Comparison of ENCODE assay signal across 8 mouse cellular contexts in the genomic region with DNA sequence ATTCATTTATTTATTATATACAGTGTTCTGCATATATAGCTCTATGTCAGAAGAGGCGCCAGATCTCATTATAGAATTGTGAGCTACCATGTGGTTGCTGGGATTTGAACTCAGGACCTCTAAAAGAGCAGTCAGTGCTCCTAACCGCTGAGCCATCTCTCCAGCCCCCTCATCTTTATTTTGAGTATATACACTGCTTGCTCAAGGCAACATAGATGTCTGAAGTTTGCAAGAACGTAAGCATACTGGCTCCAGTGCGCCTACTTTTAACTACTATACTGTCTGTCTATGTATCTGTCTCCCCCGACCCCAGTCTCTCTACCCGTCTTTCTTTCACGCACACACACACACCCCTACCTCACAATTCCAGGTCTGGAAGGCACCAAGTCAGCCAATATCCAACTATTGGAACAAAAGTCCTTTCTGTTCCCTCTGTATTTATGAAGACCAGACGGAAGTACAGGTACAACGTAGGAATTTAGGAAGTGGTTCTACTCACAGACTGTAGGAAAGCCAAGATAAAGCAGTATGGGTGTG. TPM values are rescaled to one million over a fixed set of nuclear protein-coding genes. Genes with fewer than 3 reads are reported as not detected.
A peak's percentile ranks its signal among the peaks of the same experiment; 100 is the strongest.
DNase-seq lines count a peak whose midpoint lies in the region; ATAC-seq and TF ChIP-seq lines count a peak whose summit lies in the region.

No protein-coding gene starts in this region.

- no peaks in the 10 kb centered on the region for H3K9me3 ChIP-seq in heart, embryonic 16.5 days (replicated peaks; ENCODE audit: control insufficient read depth, low read length)
- no peaks in the 10 kb centered on the region for H3K9me3 ChIP-seq in liver, embryonic 15.5 days (replicated peaks)

- no peak overlapping the region for H3K9ac ChIP-seq in heart, embryonic 16.5 days (ENCODE audit: low read length)
- H3K9ac ChIP-seq in liver, embryonic 15.5 days = no peak overlapping the region; the same call in 1 of the 2 replicates

- DNase-seq in gastrocnemius, adult 2 months = no peak
- no peak for DNase-seq in gastrocnemius, postnatal 25 days
- no peak for DNase-seq in left cerebral cortex, adult 18-20 months (ENCODE audit: low spot score in 2 of 2)
- DNase-seq in kidney, adult 18-20 months = no peak

- no peak overlapping the region for H3ac ChIP-seq in C2C12 (ENCODE audit: control insufficient read depth, insufficient read length, low read depth)

- 57% methylated on average over 9 of the region's 9 CpGs for WGBS in heart, embryonic 16.5 days
- 50% methylated on average over 9 of the region's 9 CpGs for WGBS in liver, embryonic 15.5 days (ENCODE audit: insufficient replicate concordance)

- no peak for TF ChIP-seq CTCF in gastrocnemius, adult 2 months (IDR thresholded peaks at IDR 0.05)
- TF ChIP-seq CTCF in C2C12 (IDR thresholded peaks at IDR 0.05; ENCODE audit: control insufficient read depth, insufficient read depth, insufficient read length) = no peak

- intact Hi-C loops in gastrocnemius, adult 2 months (cut with DNase I) = loop anchor here (5.0 kb wide), 1 partner anchor 39 kb away; the partner anchor contains the start of gene Dlat

- H3K27me3 ChIP-seq in C2C12 (ENCODE audit: control insufficient read depth, insufficient read depth, insufficient read length) = no peaks in the 10 kb centered on the region
- no peaks in the 10 kb centered on the region for H3K27me3 ChIP-seq in heart, embryonic 16.5 days (ENCODE audit: control insufficient read depth, insufficient read depth, low read length)
- no peaks in the 10 kb centered on the region for H3K27me3 ChIP-seq in liver, embryonic 15.5 days

- H3K27ac ChIP-seq in gastrocnemius, adult 2 months = peak overlapping the region; percentile 94
- no peak overlapping the region for H3K27ac ChIP-seq in heart, embryonic 16.5 days (ENCODE audit: low read length)
- no peak overlapping the region for H3K27ac ChIP-seq in liver, embryonic 15.5 days (replicated peaks)

- H3K36me3 ChIP-seq in C2C12 (ENCODE audit: control insufficient read depth, insufficient read depth) = peaks cover 29% of the 10 kb centered on the region
- H3K36me3 ChIP-seq in heart, embryonic 16.5 days (ENCODE audit: control insufficient read depth, insufficient read depth) = peaks cover 21% of the 10 kb centered on the region
- peaks cover 22% of the 10 kb centered on the region for H3K36me3 ChIP-seq in liver, embryonic 15.5 days (replicated peaks)

- no peak for ATAC-seq in heart, embryonic 16.5 days (replicated peaks; ENCODE audit: extremely low read depth, insufficient read depth, low FRiP score)
- ATAC-seq in liver, embryonic 15.5 days (ENCODE audit: insufficient read depth) = no peak
- ATAC-seq in frontal cortex, adult (ENCODE audit: low TSS enrichment) = no peak

- peaks cover 42% of the 10 kb centered on the region for H3K79me2 ChIP-seq in C2C12 (ENCODE audit: control insufficient read depth, insufficient read depth)

- H3K4me3 ChIP-seq in gastrocnemius, adult 2 months = peak overlapping the region; percentile 98
- peak overlapping the region; percentile 78 for H3K4me3 ChIP-seq in C2C12 (ENCODE audit: insufficient read depth, poor library complexity, severe bottlenecking)
- H3K4me3 ChIP-seq in heart, embryonic 16.5 days (ENCODE audit: low read length) = peak overlapping the region; percentile 86
- peak overlapping the region; percentile 87 for H3K4me3 ChIP-seq in liver, embryonic 15.5 days (replicated peaks)

- H3K4me2 ChIP-seq in heart, embryonic 16.5 days (ENCODE audit: low read depth, low read length) = peak overlapping the region; percentile 83
- H3K4me2 ChIP-seq in liver, embryonic 15.5 days = peak overlapping the region; percentile 76

- H3K4me1 ChIP-seq in heart, embryonic 16.5 days (ENCODE audit: control insufficient read depth, insufficient read depth, low read length) = peaks cover 8% of the 10 kb centered on the region
- peaks cover 21% of the 10 kb centered on the region for H3K4me1 ChIP-seq in liver, embryonic 15.5 days (replicated peaks)

- peaks cover 30% of the 10 kb centered on the region for H3K79me3 ChIP-seq in C2C12 (ENCODE audit: low read depth)

TF ChIP-seq in C2C12, 6 proteins besides CTCF, POLR2A, EP300 and RAD21:
- no peak for TF ChIP-seq MYOG (IDR thresholded peaks at IDR 0.05; ENCODE audit: control insufficient read depth, extremely low read depth, insufficient read length)
- TF ChIP-seq USF1 (IDR thresholded peaks at IDR 0.05; ENCODE audit: low read depth) = no peak
- no peak for TF ChIP-seq MAX (IDR thresholded peaks at IDR 0.05)
- no peak for TF ChIP-seq CEBPB (IDR thresholded peaks at IDR 0.05; ENCODE audit: low read depth)
- no peak for TF ChIP-seq MYOD1 (IDR thresholded peaks at IDR 0.05; ENCODE audit: control insufficient read depth, insufficient read length, low read depth)
- no peak for TF ChIP-seq FOSL1 (IDR thresholded peaks at IDR 0.05; ENCODE audit: insufficient read depth, low read length, poor library complexity, severe bottlenecking)

RNA-seq across cellular contexts. Expression of gene Nkapd1, which starts 0.6 kb away (rescaled TPM):
- total RNA-seq in gastrocnemius, adult 2 months (2021) = 10 to 100 TPM; 11.1 to 11.7 TPM
- total RNA-seq in gastrocnemius, postnatal 25 days (2021) = 10 to 100 TPM in 1 of 2 experiments, 1 to 10 TPM in 1; 7.7 to 10.4 TPM
- polyA plus RNA-seq in C2C12 (2012; fragmentation: generic; extraction: Trizol) = 3.6 TPM
- 12.1 and 13.0 TPM in 2 replicates for polyA plus RNA-seq in heart, embryonic 16.5 days (2015; fragmentation: Nextera tagmentation; extraction: Ambion mirVana)
- 5.6 and 7.0 TPM in 2 replicates for polyA plus RNA-seq in liver, embryonic 15.5 days (2015; fragmentation: Nextera tagmentation; extraction: Ambion mirVana)
- 10 to 100 TPM; 16.5 to 21.5 TPM for total RNA-seq in left cerebral cortex, adult 18-20 months (2021)

RNA-seq across cellular contexts. Expression of gene Pih1d2, which starts 0.7 kb away (rescaled TPM):
- total RNA-seq in gastrocnemius, adult 2 months (2021) = under 1 TPM; 0.53 to 0.61 TPM
- total RNA-seq in gastrocnemius, postnatal 25 days (2021) = under 1 TPM; 0.20 to 0.43 TPM
- 2.5 TPM for polyA plus RNA-seq in C2C12 (2012; fragmentation: generic; extraction: Trizol)
- polyA plus RNA-seq in heart, embryonic 16.5 days (2015; fragmentation: Nextera tagmentation; extraction: Ambion mirVana) = 1.9 and 3.1 TPM in 2 replicates
- 0.75 and 1.0 TPM in 2 replicates for polyA plus RNA-seq in liver, embryonic 15.5 days (2015; fragmentation: Nextera tagmentation; extraction: Ambion mirVana)
- 1 to 10 TPM; 2.6 to 4.1 TPM for total RNA-seq in left cerebral cortex, adult 18-20 months (2021)

RNA-seq across cellular contexts. Expression of gene Timm8b, which starts 14.2 kb away (rescaled TPM):
- total RNA-seq in gastrocnemius, adult 2 months (2021) = 100 to 1,000 TPM; 211 to 231 TPM
- total RNA-seq in gastrocnemius, postnatal 25 days (2021) = 100 to 1,000 TPM; 182 to 200 TPM
- 195 TPM for polyA plus RNA-seq in C2C12 (2012; fragmentation: generic; extraction: Trizol)
- 243 and 261 TPM in 2 replicates for polyA plus RNA-seq in heart, embryonic 16.5 days (2015; fragmentation: Nextera tagmentation; extraction: Ambion mirVana)
- 130 and 158 TPM in 2 replicates for polyA plus RNA-seq in liver, embryonic 15.5 days (2015; fragmentation: Nextera tagmentation; extraction: Ambion mirVana)
- total RNA-seq in left cerebral cortex, adult 18-20 months (2021) = 100 to 1,000 TPM; 210 to 212 TPM

RNA-seq across cellular contexts. Expression of gene Sdhd, which starts 14.2 kb away (rescaled TPM):
- total RNA-seq in gastrocnemius, adult 2 months (2021) = 100 to 1,000 TPM; 269 to 419 TPM
- total RNA-seq in gastrocnemius, postnatal 25 days (2021) = 100 to 1,000 TPM; 338 to 360 TPM
- polyA plus RNA-seq in C2C12 (2012; fragmentation: generic; extraction: Trizol) = 244 TPM
- 852 and 860 TPM in 2 replicates for polyA plus RNA-seq in heart, embryonic 16.5 days (2015; fragmentation: Nextera tagmentation; extraction: Ambion mirVana)
- polyA plus RNA-seq in liver, embryonic 15.5 days (2015; fragmentation: Nextera tagmentation; extraction: Ambion mirVana) = 296 and 323 TPM in 2 replicates
- 100 to 1,000 TPM; 104 to 118 TPM for total RNA-seq in left cerebral cortex, adult 18-20 months (2021)

RNA-seq across cellular contexts. Expression of gene Dlat, which starts 41.7 kb away (rescaled TPM):
- 100 to 1,000 TPM; 170 to 247 TPM for total RNA-seq in gastrocnemius, adult 2 months (2021)
- total RNA-seq in gastrocnemius, postnatal 25 days (2021) = 100 to 1,000 TPM; 228 to 279 TPM
- polyA plus RNA-seq in C2C12 (2012; fragmentation: generic; extraction: Trizol) = 42.1 TPM
- polyA plus RNA-seq in heart, embryonic 16.5 days (2015; fragmentation: Nextera tagmentation; extraction: Ambion mirVana) = 147 and 156 TPM in 2 replicates
- 23.2 and 24.6 TPM in 2 replicates for polyA plus RNA-seq in liver, embryonic 15.5 days (2015; fragmentation: Nextera tagmentation; extraction: Ambion mirVana)
- total RNA-seq in left cerebral cortex, adult 18-20 months (2021) = 100 to 1,000 TPM; 107 to 121 TPM
